Mouse (Mus musculus): Measurements from ENCODE around the gene 4931422A03Rik. TPM values are rescaled to one million over a fixed set of nuclear protein-coding genes. Genes with fewer than 3 reads are reported as not detected.

Gene 4931422A03Rik
- polyA plus RNA-seq, 1 experiment from 2014 or later: 2.3 TPM

GRCm38 (mm10) chr2:103953050-103953835 lies 74.9 kb downstream of the 4931422A03Rik start:
- Histone ChIP-seq H3K4me2 (ENCODE audit: low read length) (no peak overlapping the region), H3K27me3 (replicated peaks; ENCODE audit: control insufficient read depth, insufficient read depth, low read length) (no peaks in the 10 kb centered on the region), H3K4me1 (ENCODE audit: control insufficient read depth, insufficient read depth, low read depth, low read length) (no peaks in the 10 kb centered on the region; the same call in 1 of the 2 replicates), H3K27ac (ENCODE audit: low read depth, low read length) (no peak overlapping the region; the same call in 1 of the 2 replicates), H3K9me3 (ENCODE audit: control insufficient read depth, low read length) (no peaks in the 10 kb centered on the region), H3K36me3 (ENCODE audit: control insufficient read depth, insufficient read depth, low read length) (no peaks in the 10 kb centered on the region), H3K9ac (ENCODE audit: low read depth, low read length) (no peak overlapping the region), H3K4me3 (ENCODE audit: low read length) (no peak overlapping the region)
- 84% methylated on average over 6 of the region's 6 CpGs for WGBS
- ATAC-seq: peak; percentile 73

DNA sequence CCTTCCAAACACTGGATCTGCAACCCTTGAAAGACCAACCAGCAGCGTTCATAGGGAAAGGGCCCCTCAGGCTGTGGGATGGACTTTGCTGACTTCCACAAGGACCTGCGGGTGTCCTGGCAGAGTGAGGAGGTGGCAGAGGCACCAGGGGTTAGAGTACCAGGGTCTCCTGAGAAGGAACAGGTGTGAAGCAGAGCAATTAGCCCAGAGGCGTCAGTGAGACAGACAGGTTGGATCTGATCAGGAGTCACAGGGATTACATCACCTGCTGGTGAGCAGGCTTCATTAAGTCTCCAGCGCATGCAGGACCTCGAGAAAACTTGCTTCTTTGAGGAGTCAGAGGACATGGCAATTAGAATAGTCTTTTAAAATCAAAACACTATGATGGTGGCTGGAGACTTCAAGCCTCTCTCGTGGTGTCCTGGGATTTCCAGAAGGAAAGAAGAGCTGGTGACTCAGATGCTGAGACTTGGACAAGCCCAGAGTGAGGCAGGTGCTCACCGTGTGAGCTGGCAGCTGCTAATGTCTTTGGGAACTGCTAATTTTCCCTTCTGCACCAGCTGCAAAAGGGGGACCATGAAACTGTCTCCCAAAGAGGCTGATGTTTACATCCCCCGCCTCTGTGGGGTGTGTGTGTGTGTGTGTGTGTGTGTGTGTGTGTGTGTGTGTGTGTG lies 80.0 kb downstream of the 4931422A03Rik start:
- Histone ChIP-seq H3K4me1 (ENCODE audit: control insufficient read depth, insufficient read depth, low read depth, low read length) (no peaks in the 10 kb centered on the region; the same call in 1 of the 2 replicates), H3K9ac (ENCODE audit: low read depth, low read length) (no peak overlapping the region), H3K36me3 (ENCODE audit: control insufficient read depth, insufficient read depth, low read length) (no peaks in the 10 kb centered on the region), H3K27me3 (replicated peaks; ENCODE audit: control insufficient read depth, insufficient read depth, low read length) (no peaks in the 10 kb centered on the region), H3K9me3 (ENCODE audit: control insufficient read depth, low read length) (no peaks in the 10 kb centered on the region), H3K27ac (ENCODE audit: low read depth, low read length) (no peak overlapping the region), H3K4me3 (ENCODE audit: low read length) (no peak overlapping the region), H3K4me2 (ENCODE audit: low read length) (no peak overlapping the region)
- 58% methylated on average over 8 of the region's 8 CpGs for WGBS
- no peak for ATAC-seq

DNA sequence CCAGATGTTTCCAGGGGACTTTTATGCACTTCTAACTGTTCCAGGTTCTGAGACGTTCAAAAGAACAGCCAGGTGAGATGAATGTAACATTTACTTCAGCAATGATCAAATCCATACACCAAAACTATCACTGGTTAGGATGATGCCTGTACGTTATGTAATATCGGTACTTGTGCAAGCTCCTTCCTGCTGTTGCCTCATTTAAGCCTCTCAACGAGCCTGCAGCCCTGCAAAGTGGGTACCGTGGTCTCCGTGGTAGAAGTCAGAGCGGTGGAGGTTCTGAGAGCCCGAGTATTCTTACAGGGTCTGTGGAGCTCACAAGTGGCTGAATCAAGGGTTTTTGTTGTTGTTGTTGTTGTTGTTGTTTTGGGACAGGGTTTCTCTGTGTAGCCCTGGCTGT lies 81.3 kb downstream of the 4931422A03Rik start:
- Histone ChIP-seq H3K4me1 (ENCODE audit: control insufficient read depth, insufficient read depth, low read depth, low read length) (no peaks in the 10 kb centered on the region; the same call in 1 of the 2 replicates), H3K27me3 (replicated peaks; ENCODE audit: control insufficient read depth, insufficient read depth, low read length) (no peaks in the 10 kb centered on the region), H3K27ac (ENCODE audit: low read depth, low read length) (no peak overlapping the region), H3K9me3 (ENCODE audit: control insufficient read depth, low read length) (no peaks in the 10 kb centered on the region), H3K4me2 (ENCODE audit: low read length) (no peak overlapping the region), H3K4me3 (ENCODE audit: low read length) (no peak overlapping the region), H3K36me3 (ENCODE audit: control insufficient read depth, insufficient read depth, low read length) (no peaks in the 10 kb centered on the region), H3K9ac (ENCODE audit: low read depth, low read length) (no peak overlapping the region)
- WGBS: 84% methylated on average over 8 of the region's 8 CpGs
- no peak for ATAC-seq

GRCm38 (mm10) chr2:103945571-103946092 lies 82.5 kb downstream of the 4931422A03Rik start:
- Histone ChIP-seq H3K27ac (ENCODE audit: low read depth, low read length) (no peak overlapping the region), H3K36me3 (ENCODE audit: control insufficient read depth, insufficient read depth, low read length) (no peaks in the 10 kb centered on the region), H3K9ac (ENCODE audit: low read depth, low read length) (no peak overlapping the region), H3K4me2 (ENCODE audit: low read length) (no peak overlapping the region), H3K9me3 (ENCODE audit: control insufficient read depth, low read length) (no peaks in the 10 kb centered on the region), H3K4me3 (ENCODE audit: low read length) (no peak overlapping the region), H3K4me1 (ENCODE audit: control insufficient read depth, insufficient read depth, low read depth, low read length) (no peaks in the 10 kb centered on the region; the same call in 1 of the 2 replicates), H3K27me3 (replicated peaks; ENCODE audit: control insufficient read depth, insufficient read depth, low read length) (no peaks in the 10 kb centered on the region)
- 86% methylated on average over 5 of the region's 5 CpGs for WGBS
- no peak for ATAC-seq

GRCm38 (mm10) chr2:103944859-103945258 lies 83.3 kb downstream of the 4931422A03Rik start:
- no peaks in the 10 kb centered on the region for H3K36me3 ChIP-seq (ENCODE audit: control insufficient read depth, insufficient read depth, low read length)
- H3K27me3 ChIP-seq (replicated peaks; ENCODE audit: control insufficient read depth, insufficient read depth, low read length): no peaks in the 10 kb centered on the region
- no peak overlapping the region for H3K4me2 ChIP-seq (ENCODE audit: low read length)
- WGBS: 90% methylated on average over 2 of the region's 2 CpGs
- no peak for ATAC-seq
- no peak overlapping the region for H3K9ac ChIP-seq (ENCODE audit: low read depth, low read length)
- H3K4me1 ChIP-seq (ENCODE audit: control insufficient read depth, insufficient read depth, low read depth, low read length): no peaks in the 10 kb centered on the region; the same call in 1 of the 2 replicates
- no peaks in the 10 kb centered on the region for H3K9me3 ChIP-seq (ENCODE audit: control insufficient read depth, low read length)
- no peak overlapping the region for H3K27ac ChIP-seq (ENCODE audit: low read depth, low read length)
- no peak overlapping the region for H3K4me3 ChIP-seq (ENCODE audit: low read length)

DNA sequence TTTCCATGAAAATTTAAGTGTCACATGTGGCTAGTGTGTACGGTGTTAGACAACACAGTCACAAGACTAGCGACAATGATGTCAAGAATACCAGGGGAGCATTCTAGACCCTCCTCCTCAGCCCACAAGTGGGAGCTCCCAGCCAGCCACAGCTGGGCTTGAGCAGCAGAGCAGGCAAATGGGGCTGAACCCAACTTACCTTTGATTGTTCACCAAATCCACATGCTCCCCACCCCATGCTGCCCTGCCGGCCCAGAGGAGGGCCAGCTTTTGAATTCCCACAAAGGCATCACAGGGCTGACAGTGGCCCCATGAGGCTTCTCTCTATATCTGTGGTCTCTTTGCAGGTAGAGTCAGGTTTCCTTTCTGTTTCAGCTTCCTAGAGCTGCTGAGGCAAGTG lies 87.1 kb downstream of the 4931422A03Rik start:
- no peak for ATAC-seq

DNA sequence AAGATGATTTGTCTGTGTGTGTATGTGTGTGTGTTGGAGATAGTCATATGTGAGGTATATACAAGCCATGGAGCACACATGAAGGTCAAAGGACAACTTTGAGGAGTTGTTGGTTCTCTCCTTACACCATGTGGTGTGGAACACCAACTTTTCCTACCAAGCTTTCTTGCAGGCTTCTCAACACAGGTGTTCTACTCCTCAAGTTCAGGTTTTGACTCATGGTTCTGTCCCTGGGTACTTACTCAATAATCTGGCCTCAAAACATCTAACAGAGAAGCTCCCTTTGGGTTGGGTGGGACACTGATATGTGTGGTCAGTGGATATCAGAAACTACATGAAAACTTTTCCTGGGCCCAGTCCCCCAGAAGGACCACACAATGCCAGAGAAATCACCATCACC lies 89.2 kb downstream of the 4931422A03Rik start:
- H3K4me1 ChIP-seq (ENCODE audit: control insufficient read depth, insufficient read depth, low read depth, low read length): no peaks in the 10 kb centered on the region
- ATAC-seq: no peak
- H3K36me3 ChIP-seq (ENCODE audit: control insufficient read depth, insufficient read depth, low read length): no peaks in the 10 kb centered on the region
- H3K9me3 ChIP-seq (ENCODE audit: control insufficient read depth, low read length): no peaks in the 10 kb centered on the region
- H3K27ac ChIP-seq (ENCODE audit: low read depth, low read length): no peak overlapping the region
- H3K4me3 ChIP-seq (ENCODE audit: low read length): no peak overlapping the region
- no peak overlapping the region for H3K9ac ChIP-seq (ENCODE audit: low read depth, low read length)
- H3K4me2 ChIP-seq (ENCODE audit: low read length): no peak overlapping the region
- no peaks in the 10 kb centered on the region for H3K27me3 ChIP-seq (replicated peaks; ENCODE audit: control insufficient read depth, insufficient read depth, low read length)

More for the DNA sequence above, 87.1 kb downstream of the 4931422A03Rik start:
- Histone ChIP-seq H3K27me3 (replicated peaks; ENCODE audit: control insufficient read depth, insufficient read depth, low read length) (no peaks in the 10 kb centered on the region), H3K4me3 (ENCODE audit: low read length) (no peak overlapping the region), H3K9me3 (ENCODE audit: control insufficient read depth, low read length) (no peaks in the 10 kb centered on the region), H3K4me2 (ENCODE audit: low read length) (no peak overlapping the region), H3K36me3 (ENCODE audit: control insufficient read depth, insufficient read depth, low read length) (no peaks in the 10 kb centered on the region), H3K4me1 (ENCODE audit: control insufficient read depth, insufficient read depth, low read depth, low read length) (no peaks in the 10 kb centered on the region), H3K27ac (ENCODE audit: low read depth, low read length) (no peak overlapping the region), H3K9ac (ENCODE audit: low read depth, low read length) (no peak overlapping the region)
- 59% methylated on average over 3 of the region's 3 CpGs for WGBS

DNA sequence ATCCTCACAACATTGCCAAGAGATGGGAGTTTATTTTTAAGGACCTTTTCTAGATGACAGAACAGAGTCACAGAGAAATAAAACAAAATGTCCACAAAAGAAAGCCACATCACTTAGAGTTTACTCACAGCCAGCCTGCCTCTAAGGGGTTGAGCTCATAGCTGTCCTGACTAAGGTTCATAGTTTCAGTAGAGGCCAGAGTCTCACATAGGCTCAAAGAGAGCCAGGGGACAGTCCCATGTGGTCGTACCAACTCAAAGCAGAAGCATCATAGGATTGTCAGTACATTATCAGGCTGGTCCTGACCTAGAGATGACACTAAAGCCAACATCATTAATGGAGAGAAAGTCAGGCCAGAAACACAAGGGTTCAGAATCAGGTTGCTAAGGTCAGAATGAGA lies 89.6 kb downstream of the 4931422A03Rik start:
- H3K36me3 ChIP-seq (ENCODE audit: control insufficient read depth, insufficient read depth, low read length): no peaks in the 10 kb centered on the region
- no peak overlapping the region for H3K9ac ChIP-seq (ENCODE audit: low read depth, low read length)
- no peaks in the 10 kb centered on the region for H3K27me3 ChIP-seq (replicated peaks; ENCODE audit: control insufficient read depth, insufficient read depth, low read length)
- no peaks in the 10 kb centered on the region for H3K9me3 ChIP-seq (ENCODE audit: control insufficient read depth, low read length)
- H3K27ac ChIP-seq (ENCODE audit: low read depth, low read length): no peak overlapping the region
- ATAC-seq: no peak
- WGBS: 76% methylated on average over 1 of the region's 1 CpGs
- H3K4me1 ChIP-seq (ENCODE audit: control insufficient read depth, insufficient read depth, low read depth, low read length): no peaks in the 10 kb centered on the region
- no peak overlapping the region for H3K4me3 ChIP-seq (ENCODE audit: low read length)
- no peak overlapping the region for H3K4me2 ChIP-seq (ENCODE audit: low read length)

GRCm38 (mm10) chr2:103937670-103938069 lies 90.5 kb downstream of the 4931422A03Rik start:
- Histone ChIP-seq H3K9me3 (ENCODE audit: control insufficient read depth, low read length) (no peaks in the 10 kb centered on the region), H3K4me1 (ENCODE audit: control insufficient read depth, insufficient read depth, low read depth, low read length) (no peaks in the 10 kb centered on the region), H3K27ac (ENCODE audit: low read depth, low read length) (no peak overlapping the region), H3K27me3 (replicated peaks; ENCODE audit: control insufficient read depth, insufficient read depth, low read length) (no peaks in the 10 kb centered on the region), H3K36me3 (ENCODE audit: control insufficient read depth, insufficient read depth, low read length) (no peaks in the 10 kb centered on the region), H3K9ac (ENCODE audit: low read depth, low read length) (no peak overlapping the region), H3K4me2 (ENCODE audit: low read length) (no peak overlapping the region), H3K4me3 (ENCODE audit: low read length) (no peak overlapping the region)
- WGBS: 78% methylated on average over 2 of the region's 2 CpGs
- no peak for ATAC-seq
